Mouse (Mus musculus) left cerebral cortex, postnatal 4 days (tissue): ENCODE data around the gene Aplp1. TPM values are rescaled to one million over a fixed set of nuclear protein-coding genes. Genes with fewer than 3 reads are reported as not detected.

ENCODE experiments used
- DNase-seq: peaks from one replicate; pipeline ENCODE4 v3.0.0-alpha.2; 2022
- intact Hi-C: fragments of 180-260 bp; cut with DNase I; formaldehyde crosslinking; loops from one replicate; pipeline ENCODE4 v1.15.1; 2025
- total RNA-seq, 2 experiments: library from RNA; stranded (reverse); gene quantifications; 2 replicates each; pipeline ENCODE4 v1.2.3; 2021

Aplp1 gene
- total RNA-seq, 2 experiments from 2014 or later, result 739 to 767 TPM

DNA sequence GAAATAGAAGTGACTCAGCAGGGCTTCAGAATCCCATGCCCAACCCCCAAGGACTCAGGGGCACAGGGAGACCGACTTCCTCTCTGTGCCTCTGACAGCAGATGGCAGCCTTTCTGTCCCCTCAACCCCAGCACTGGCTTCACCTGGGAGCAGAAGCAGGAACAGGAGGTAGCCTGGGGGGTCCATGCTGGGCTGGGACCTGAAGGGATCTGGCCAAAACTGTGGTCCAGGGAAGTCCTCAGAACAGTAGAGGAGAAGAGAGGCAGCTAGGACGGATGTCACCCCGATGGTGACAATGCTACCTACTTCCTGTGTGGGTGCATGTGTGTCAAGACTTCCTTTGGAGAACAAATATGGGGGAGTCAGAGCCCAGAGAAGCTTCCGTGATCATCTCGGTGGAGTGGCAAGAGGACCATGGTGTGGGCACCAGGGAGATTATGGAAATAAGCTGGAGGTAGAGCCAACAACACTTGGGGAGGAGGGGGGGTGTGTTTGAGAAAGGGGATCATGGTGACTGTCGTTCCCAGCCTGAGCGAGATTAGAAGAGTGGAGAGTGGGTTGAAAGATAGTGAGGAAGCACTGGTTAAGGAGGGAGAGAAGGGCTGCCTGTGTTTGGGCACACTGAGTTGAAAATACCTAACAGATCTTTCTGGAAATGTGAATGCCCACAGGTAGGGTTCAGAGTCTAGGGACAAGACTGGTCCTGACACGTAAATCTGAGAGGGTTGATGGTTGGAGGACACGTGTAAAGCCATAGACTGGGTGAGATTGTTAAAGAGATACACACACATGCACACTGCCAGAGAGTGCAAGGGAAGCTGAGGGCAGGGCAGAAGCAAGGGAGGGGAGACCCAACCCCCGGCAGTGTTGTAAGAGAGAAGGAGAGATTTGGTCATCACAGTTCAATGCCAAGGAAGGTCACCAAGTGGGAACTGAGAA lies 25.5 kb downstream of the Aplp1 start, which contains the start of gene Hcst:
Gene Hcst, minus strand, starts transcription at position 294 of the 939 bp plus-strand sequence.
- DNase-seq, result no peak
- intact Hi-C loops, result loop anchor here (10.0 kb wide), 1 partner anchor 45 kb away; no protein-coding TSS in a partner anchor

DNA sequence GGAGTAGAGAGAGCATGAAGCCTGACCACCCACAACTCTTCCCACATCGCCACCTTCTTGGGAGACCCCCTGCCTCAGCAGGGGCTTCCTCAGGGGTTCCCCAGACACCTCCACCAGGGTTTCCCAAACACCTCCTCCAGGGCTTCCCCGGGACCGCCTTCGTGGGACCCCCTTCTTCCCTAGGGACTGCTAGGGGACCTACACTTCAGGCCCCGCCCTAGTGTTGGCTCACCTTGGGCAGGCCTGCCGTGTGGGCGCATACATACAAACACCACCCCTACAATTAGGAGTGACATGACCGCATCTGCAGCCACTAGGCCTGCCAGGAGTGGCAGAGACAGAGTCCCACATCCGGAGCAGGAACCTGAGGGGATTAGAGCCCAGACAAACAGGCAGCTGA lies 27.5 kb downstream of the Aplp1 start:
- intact Hi-C loops, result no loop called here
- no peak for DNase-seq

DNA sequence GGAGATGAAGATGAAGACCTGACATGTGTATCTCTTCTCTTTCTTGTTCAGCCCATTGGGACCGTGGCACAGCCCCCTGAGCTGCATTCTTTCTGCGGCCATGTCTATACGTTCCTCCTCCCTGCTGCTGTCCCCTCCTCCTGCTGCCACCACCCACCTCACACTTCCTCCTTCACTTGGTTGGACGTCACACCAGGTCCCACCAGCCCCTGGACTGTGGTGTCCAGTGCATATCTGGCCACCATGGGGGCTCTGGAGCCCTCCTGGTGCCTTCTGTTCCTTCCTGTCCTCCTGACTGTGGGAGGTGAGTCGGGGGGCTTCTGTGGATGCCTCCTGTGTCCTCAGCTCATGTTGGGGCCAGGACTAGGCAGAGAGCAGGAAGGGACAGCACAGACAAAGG lies 31.7 kb downstream of the Aplp1 start, which contains the start of gene Tyrobp:
Gene Tyrobp, plus strand, starts transcription at position 165 of the 400 bp plus-strand sequence.
- no peak for DNase-seq
- intact Hi-C loops, result no loop called here

DNA sequence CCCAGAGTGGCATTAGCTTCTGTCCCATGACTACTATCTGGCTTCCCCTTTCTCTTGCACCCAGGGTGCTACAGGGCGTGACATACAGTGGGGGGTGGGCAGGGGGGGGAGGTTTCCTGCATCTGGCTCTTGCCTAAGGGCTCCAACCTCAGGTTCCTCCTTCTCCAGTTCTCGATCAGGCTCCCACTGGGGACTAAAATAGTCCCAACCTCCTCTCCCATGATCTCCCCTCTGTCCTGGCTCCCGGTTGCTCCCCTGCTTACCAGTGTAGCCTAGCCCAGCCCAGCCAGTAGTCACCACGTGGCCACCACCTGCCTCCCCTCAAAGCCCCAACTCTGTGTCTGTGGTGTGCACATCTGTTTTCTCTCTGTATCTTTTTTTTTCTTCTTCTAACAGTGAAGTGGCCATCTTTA lies 32.6 kb downstream of the Aplp1 start:
- intact Hi-C loops, result no loop called here

DNA sequence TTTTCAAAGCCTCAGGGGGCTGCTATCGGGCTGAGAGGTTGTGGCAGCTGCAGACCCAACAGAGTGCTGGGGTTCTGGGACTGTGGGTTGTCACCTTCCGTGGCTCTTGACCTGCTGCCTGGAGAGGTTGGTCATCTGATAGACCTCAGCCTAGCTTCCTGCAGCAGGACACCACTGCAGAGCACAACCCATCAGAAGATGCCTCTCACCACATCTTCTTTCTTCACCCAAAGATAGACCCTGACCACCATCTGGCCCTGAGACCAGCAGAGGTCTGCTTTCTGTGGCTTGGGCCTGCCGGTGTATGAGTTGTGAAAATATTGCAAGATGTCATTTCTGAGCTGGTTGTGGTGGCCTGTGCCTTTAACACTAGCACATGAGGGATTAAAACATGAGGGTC lies 34.3 kb downstream of the Aplp1 start:
- DNase-seq, result no peak
- intact Hi-C loops, result no loop called here

More for the DNA sequence above, 32.6 kb downstream of the Aplp1 start:
- no peak for DNase-seq

DNA sequence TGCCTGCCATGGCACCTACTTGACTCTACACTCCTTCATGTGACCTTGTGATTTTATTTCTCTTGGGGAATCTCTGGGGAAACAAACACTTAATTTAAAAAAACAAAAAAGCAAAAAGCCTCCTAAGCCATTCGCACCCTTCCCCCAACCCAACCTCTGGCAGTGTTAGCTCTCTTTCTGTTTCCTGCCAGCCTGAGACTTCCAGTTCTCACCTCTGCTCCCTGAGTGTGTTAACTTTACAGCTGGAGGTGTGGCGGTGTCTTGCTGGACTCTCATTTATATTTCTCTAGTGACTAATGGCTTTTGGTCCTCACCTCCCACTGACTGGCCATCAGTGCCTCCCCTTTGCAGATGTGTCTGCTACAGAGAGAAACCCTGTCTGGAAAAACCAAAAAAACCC lies 35.5 kb downstream of the Aplp1 start:
- no peak for DNase-seq
- intact Hi-C loops, result no loop called here

DNA sequence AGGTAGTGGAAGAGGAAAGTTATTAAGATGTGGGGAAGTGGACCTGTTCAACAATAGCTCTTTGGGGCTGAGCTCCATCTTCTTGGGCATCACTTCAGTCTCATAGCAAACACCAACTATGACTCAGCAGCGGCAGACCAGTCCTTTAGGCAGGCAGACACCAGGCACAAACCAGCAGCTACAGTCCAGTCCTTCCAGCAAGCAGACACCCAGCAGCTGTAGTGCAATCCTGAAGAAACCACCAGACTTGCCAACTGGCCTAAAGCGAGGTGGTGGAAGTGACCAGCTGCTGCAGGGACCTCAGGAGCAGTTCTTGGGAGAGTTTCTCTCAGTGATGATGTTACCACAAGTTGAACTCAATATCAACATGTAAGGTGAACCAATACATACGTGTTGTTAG lies 36.7 kb downstream of the Aplp1 start:
- intact Hi-C loops, result no loop called here
- DNase-seq, result no peak

DNA sequence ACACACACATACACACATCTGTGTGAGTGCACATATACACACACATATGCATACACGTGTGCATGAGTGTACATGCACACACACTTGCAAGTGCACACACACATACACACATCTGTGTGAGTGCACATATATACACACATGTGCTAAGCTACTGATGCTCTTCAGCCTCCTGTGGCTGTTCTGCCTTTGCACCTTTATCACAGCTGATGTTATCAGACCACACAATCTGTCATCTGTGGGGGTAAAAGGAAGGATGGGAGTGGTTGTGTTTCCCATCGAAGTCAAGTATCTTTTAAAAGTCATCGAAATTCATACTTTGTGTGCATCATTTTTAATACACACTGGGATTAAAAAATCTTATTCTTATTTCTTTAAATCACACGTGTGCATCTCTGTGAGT lies 43.0 kb downstream of the Aplp1 start:
- intact Hi-C loops, result no loop called here
- no peak for DNase-seq

DNA sequence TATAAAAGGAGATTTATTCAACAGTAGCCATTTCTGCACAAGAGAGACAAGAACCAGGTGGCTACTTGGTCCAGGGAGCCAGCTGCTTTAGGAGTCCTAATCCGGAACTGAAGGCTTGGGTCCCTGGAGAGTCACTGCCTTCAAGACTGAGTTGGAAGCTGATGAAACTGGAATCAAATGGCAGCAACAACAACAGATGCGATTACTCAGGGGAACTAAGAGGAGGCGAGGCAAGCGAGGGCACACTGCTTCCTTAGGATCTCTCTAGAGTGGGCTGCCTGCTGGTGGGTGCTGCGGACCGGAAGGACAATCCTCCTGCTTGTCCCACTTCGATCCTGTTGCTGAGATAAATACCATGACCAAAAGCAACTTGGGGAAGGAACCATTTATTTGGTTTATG lies 45.7 kb downstream of the Aplp1 start:
- intact Hi-C loops, result no loop called here

DNA sequence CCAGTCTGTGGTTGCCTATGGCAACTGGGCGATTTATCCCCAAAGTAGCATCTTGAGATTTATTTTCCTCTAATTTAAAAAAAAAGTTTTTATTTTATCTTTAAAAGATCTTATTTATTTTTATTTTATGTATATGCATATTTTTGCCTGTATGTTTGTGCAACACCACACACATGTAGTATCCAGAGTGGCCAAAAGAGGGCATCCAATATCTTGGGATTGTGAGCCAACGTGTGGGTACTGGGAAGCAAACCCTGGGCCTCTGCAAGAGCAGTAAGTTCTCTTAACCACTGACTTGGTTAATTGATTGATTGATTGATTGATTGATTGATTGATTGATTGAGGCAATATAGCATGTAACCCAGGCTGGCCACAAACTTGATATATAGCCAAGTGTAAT lies 50.5 kb downstream of the Aplp1 start:
- DNase-seq, result no peak
- intact Hi-C loops, result no loop called here

More for the DNA sequence above, 45.7 kb downstream of the Aplp1 start:
- DNase-seq, result no peak

DNA sequence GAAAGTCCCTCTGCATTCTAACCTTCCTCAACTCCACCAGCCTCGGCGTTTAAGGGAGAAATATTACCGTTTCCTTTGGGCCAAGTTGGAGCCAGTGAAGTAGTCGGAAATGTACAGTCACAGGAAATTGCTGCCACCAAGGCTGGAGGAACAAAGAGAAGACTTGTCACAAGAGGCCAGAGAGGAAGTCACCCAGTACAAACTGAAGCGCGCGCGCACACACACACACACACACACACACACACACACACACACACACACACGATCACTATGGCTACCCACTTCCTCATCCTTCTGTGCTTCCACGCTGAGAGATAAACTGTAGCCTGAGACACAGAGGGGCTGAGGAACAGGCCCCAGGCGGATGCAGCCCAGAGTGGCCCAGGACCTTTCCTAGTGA lies 51.0 kb downstream of the Aplp1 start:
- intact Hi-C loops, result no loop called here
- no peak for DNase-seq

DNA sequence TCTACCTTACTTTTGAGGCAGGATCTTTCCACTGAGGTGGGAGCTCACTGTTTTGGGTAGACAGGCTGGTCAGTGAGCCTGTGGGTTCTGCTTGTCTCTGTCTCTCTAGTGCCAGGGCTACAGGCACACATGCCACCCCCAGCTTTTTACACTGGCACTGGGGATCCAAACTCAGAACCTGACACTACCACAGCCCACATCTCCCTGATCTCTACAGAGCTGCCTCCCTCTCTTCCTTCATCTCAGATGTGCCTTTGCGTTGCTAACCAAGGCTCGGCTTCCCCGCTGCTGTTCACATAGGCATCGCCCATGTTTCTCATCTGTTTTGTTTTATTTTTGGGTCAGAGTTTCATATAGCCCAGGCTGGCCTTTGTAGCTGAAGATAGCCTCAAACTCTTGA lies 51.7 kb downstream of the Aplp1 start:
- intact Hi-C loops, result no loop called here
- DNase-seq, result no peak

DNA sequence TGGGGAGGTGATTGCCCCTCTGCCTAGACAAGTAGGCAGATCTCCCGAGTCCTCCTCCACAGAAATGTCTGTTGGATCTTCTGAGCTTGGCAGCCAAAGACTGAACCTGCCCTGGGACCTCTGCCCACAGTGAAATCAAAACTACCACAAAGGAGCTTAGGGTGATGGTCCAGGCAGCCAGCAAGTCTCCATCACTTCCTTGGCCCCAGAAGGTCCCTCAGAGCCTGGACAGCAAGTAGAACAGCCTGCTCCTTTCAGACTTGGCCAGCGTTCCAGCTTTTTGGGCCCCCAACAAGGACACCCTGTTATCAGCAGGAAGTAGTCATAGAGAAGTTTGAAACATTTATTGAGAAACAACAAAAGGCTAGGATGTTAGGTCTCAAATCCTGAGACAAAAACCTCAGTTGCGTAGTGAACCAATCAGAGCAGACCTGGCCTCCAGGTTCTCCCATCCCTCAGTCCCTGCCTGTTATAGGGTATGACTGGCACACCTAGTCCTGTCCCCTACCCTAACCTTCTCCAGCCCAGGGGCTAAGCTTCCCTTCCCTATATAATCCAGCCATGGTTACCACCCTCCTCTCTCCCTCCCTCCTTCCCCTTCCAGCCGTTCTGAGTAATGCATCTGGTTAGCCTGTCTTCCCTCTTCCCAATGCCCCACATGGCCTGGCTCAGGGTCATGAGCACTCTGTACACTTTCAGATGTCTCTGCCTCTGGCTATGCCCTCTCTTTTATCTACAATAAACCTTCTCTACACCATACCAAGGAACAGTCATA lies 52.4 kb downstream of the Aplp1 start:
- DNase-seq, result no peak
- intact Hi-C loops, result no loop called here

Other genes starting within 250 kb of the Aplp1 start
- 100 to 1,000 TPM; 193 to 198 TPM for gene Capns1, start 246.7 kb downstream of the Aplp1 start, total RNA-seq
- gene Polr2i, start 213.6 kb downstream of the Aplp1 start, total RNA-seq, result 10 to 100 TPM; 94.9 to 96.9 TPM
- gene Tbcb, start 213.3 kb downstream of the Aplp1 start, total RNA-seq, result 100 to 1,000 TPM; 229 to 238 TPM
- gene Ovol3, start 209.8 kb downstream of the Aplp1 start, total RNA-seq, result not detected
- under 1 TPM; 0.40 to 0.54 TPM for gene Thap8, start 165.4 kb downstream of the Aplp1 start, total RNA-seq
- gene Wdr62, start 165.1 kb downstream of the Aplp1 start, total RNA-seq, result 1 to 10 TPM; 5.0 to 5.5 TPM
- gene Clip3, start 153.8 kb downstream of the Aplp1 start, total RNA-seq, result 100 to 1,000 TPM; 403 to 414 TPM
- gene Alkbh6, start 136.8 kb downstream of the Aplp1 start, total RNA-seq, result 10 to 100 TPM; 42.0 to 44.2 TPM
- 1 to 10 TPM; 6.9 to 8.3 TPM for gene Syne4, start 130.7 kb downstream of the Aplp1 start, total RNA-seq
- under 1 TPM; 0.58 to 0.66 TPM for gene E130208F15Rik, start 123.8 kb downstream of the Aplp1 start, total RNA-seq
- 1 to 10 TPM; 7.1 to 7.4 TPM for gene Sdhaf1, start 121.6 kb downstream of the Aplp1 start, total RNA-seq
- 10 to 100 TPM; 46.3 to 50.7 TPM for gene Lrfn3, start 82.8 kb downstream of the Aplp1 start, total RNA-seq
- 10 to 100 TPM; 10.4 to 11.0 TPM for gene Tyrobp, start 31.8 kb downstream of the Aplp1 start, total RNA-seq
- not detected for gene Hcst, start 25.7 kb downstream of the Aplp1 start, total RNA-seq
- 1 to 10 TPM; 2.1 to 3.0 TPM for gene Nfkbid, start 23.8 kb downstream of the Aplp1 start, total RNA-seq
- gene Kirrel2, start 12.2 kb upstream of the Aplp1 start, total RNA-seq, result under 1 TPM; 0.26 to 0.56 TPM
- under 1 TPM in 1 of 2 experiments, not detected in 1; 0.08 TPM for gene Nphs1, start 12.8 kb upstream of the Aplp1 start, total RNA-seq
- under 1 TPM in 1 of 2 experiments, not detected in 1; 0.66 TPM for gene Prodh2, start 48.1 kb upstream of the Aplp1 start, total RNA-seq
- gene Arhgap33, start 89.5 kb upstream of the Aplp1 start, total RNA-seq, result 100 to 1,000 TPM; 356 to 358 TPM
- gene Hspb6, start 106.6 kb upstream of the Aplp1 start, total RNA-seq, result 1 to 10 TPM; 4.7 to 5.5 TPM
- 10 to 100 TPM in 1 of 2 experiments, 1 to 10 TPM in 1; 7.6 to 10.1 TPM for gene Proser3, start 106.8 kb upstream of the Aplp1 start, total RNA-seq
- gene Lin37, start 114.3 kb upstream of the Aplp1 start, total RNA-seq, result 10 to 100 TPM; 29.6 to 34.6 TPM
- gene U2af1l4, start 117.8 kb upstream of the Aplp1 start, total RNA-seq, result 10 to 100 TPM; 50.6 to 56.7 TPM
- 1 to 10 TPM; 5.9 to 6.3 TPM for gene Gm49396, start 117.8 kb upstream of the Aplp1 start, total RNA-seq
- 10 to 100 TPM; 78.5 to 81.4 TPM for gene Psenen, start 118.1 kb upstream of the Aplp1 start, total RNA-seq
- 1 to 10 TPM; 3.1 to 3.6 TPM for gene Igflr1, start 119.9 kb upstream of the Aplp1 start, total RNA-seq
- gene Kmt2b, start 143.2 kb upstream of the Aplp1 start, total RNA-seq, result 10 to 100 TPM; 69.9 to 79.7 TPM
- not detected for gene Zbtb32, start 153.4 kb upstream of the Aplp1 start, total RNA-seq
- under 1 TPM; 0.24 to 0.54 TPM for gene Upk1a, start 167.3 kb upstream of the Aplp1 start, total RNA-seq
- 100 to 1,000 TPM; 573 to 579 TPM for gene Cox6b1, start 180.6 kb upstream of the Aplp1 start, total RNA-seq
- not detected for gene Etv2, start 190.3 kb upstream of the Aplp1 start, total RNA-seq
- 10 to 100 TPM; 81.9 TPM for gene Rbm42, start 204.8 kb upstream of the Aplp1 start, total RNA-seq
- 10 to 100 TPM; 12.7 to 13.3 TPM for gene Haus5, start 219.5 kb upstream of the Aplp1 start, total RNA-seq
- gene Pmis2, start 226.1 kb upstream of the Aplp1 start, total RNA-seq, result not detected